Mouse (Mus musculus) kidney, embryonic 14.5 days (tissue): ENCODE results near the gene Dram1. TPM values are rescaled to one million over a fixed set of nuclear protein-coding genes. Genes with fewer than 3 reads are reported as not detected.

Source experiments
- ATAC-seq: fragments of 200-750 bp; cut with Nextera tagmentation; 2 replicates; pipeline ENCODE4 v1.8.0; 2017; ENCODE audit warnings: moderate number of reproducible peaks, mild to moderate bottlenecking, moderate TSS enrichment, moderate library complexity; ENCODE audit not compliant: low FRiP score, low TSS enrichment
- H3K27ac ChIP-seq: fragments of 300-500 bp; sonication (generic); 2 replicates; pipeline ENCODE4 v1.5.1; 2014; ENCODE audit warnings: low read depth, mild to moderate bottlenecking, low read length, moderate library complexity, mixed read lengths
- H3K27me3 ChIP-seq: fragments of 300-500 bp; sonication (generic); 2 replicates; pipeline ENCODE4 v1.6.1; 2014; ENCODE audit warnings: mild to moderate bottlenecking, low read length; ENCODE audit not compliant: control insufficient read depth, insufficient read depth
- H3K36me3 ChIP-seq: fragments of 300-500 bp; sonication (generic); 2 replicates; pipeline ENCODE4 v1.6.1; 2014; ENCODE audit warnings: low read length, mixed read lengths; ENCODE audit not compliant: control insufficient read depth, insufficient read depth
- H3K4me1 ChIP-seq: fragments of 300-500 bp; sonication (generic); 2 replicates; pipeline ENCODE4 v1.6.1; 2014; ENCODE audit warnings: low read length, mixed read lengths; ENCODE audit not compliant: control insufficient read depth, insufficient read depth
- H3K4me2 ChIP-seq: fragments of 300-500 bp; sonication (generic); replicated peaks from 2 replicates; pipeline ENCODE4 v1.6.1; 2014; ENCODE audit warnings: low read depth, mild to moderate bottlenecking, low read length
- H3K4me3 ChIP-seq: fragments of 300-500 bp; sonication (generic); 2 replicates; pipeline ENCODE4 v1.5.1; 2014; ENCODE audit warnings: mild to moderate bottlenecking, low read length
- H3K9ac ChIP-seq: fragments of 300-500 bp; sonication (generic); 2 replicates; pipeline ENCODE4 v1.6.1; 2014; ENCODE audit warnings: low read depth, mild to moderate bottlenecking, low read length, moderate library complexity
- H3K9me3 ChIP-seq: fragments of 300-500 bp; sonication (generic); 2 replicates; pipeline ENCODE4 v1.6.1; 2016; ENCODE audit warnings: low read length; ENCODE audit not compliant: control insufficient read depth
- WGBS: fragments of 180-500 bp; shearing (Covaris S2); extraction: QIAGEN DNeasy Blood & Tissue Kit; methylation state at CpG from one replicate; pipeline ENCODE4 v1.1.7; 2014; 5-methylcytosine and 5-hydroxymethylcytosine counted together
- polyA plus RNA-seq: library from polyadenylated mRNA; unstranded; fragments of >200 nt; fragmentation: Nextera tagmentation; extraction: Ambion mirVana; gene quantifications from 2 replicates; pipeline ENCODE4 v1.2.1, GENCODE M21; 2014

The Dram1 gene
- polyA plus RNA-seq, 1 experiment from 2014 or later, result 0.99 TPM

GRCm38 (mm10) chr10:88349800-88350199, 29.1 kb downstream of the Dram1 start:
- Histone ChIP-seq H3K9me3 (no peaks in the 10 kb centered on the region), H3K27ac (no peak overlapping the region), H3K4me3 (no peak overlapping the region), H3K36me3 (no peaks in the 10 kb centered on the region), H3K9ac (no peak overlapping the region), H3K4me1 (no peaks in the 10 kb centered on the region), H3K4me2 (no peak overlapping the region), H3K27me3 (no peaks in the 10 kb centered on the region)
- ATAC-seq, result no peak
- 35% methylated on average over 8 of the region's 8 CpGs for WGBS

- H3K4me3 ChIP-seq, result no peak overlapping the region
- no peak overlapping the region for H3K4me2 ChIP-seq
- ATAC-seq, result no peak
- H3K36me3 ChIP-seq, result no peaks in the 10 kb centered on the region
- no peak overlapping the region for H3K27ac ChIP-seq
- H3K9me3 ChIP-seq, result no peaks in the 10 kb centered on the region
- no peak overlapping the region for H3K9ac ChIP-seq
- H3K27me3 ChIP-seq, result no peaks in the 10 kb centered on the region
- no peaks in the 10 kb centered on the region for H3K4me1 ChIP-seq
- WGBS, result 77% methylated on average over 12 of the region's 12 CpGs
Observed at GRCm38 (mm10) chr10:88346454-88347245, 32.2 kb downstream of the Dram1 start.

- Histone ChIP-seq H3K4me3 (no peak overlapping the region), H3K27me3 (no peaks in the 10 kb centered on the region), H3K27ac (no peak overlapping the region), H3K9ac (no peak overlapping the region), H3K36me3 (no peaks in the 10 kb centered on the region), H3K9me3 (no peaks in the 10 kb centered on the region), H3K4me2 (0 out of 2 replicates have a peak overlapping the region, but pooled peaks have one; percentile 12), H3K4me1 (no peaks in the 10 kb centered on the region)
- ATAC-seq, result no peak
- 66% methylated on average over 11 of the region's 11 CpGs for WGBS
Observed at GRCm38 (mm10) chr10:88345899-88346401, 32.9 kb downstream of the Dram1 start.

- H3K4me2 ChIP-seq, result no peak overlapping the region
- H3K4me3 ChIP-seq, result no peak overlapping the region
- H3K9me3 ChIP-seq, result no peaks in the 10 kb centered on the region
- no peak for ATAC-seq
- H3K27ac ChIP-seq, result no peak overlapping the region
- no peaks in the 10 kb centered on the region for H3K36me3 ChIP-seq
- no peaks in the 10 kb centered on the region for H3K4me1 ChIP-seq
- no peak overlapping the region for H3K9ac ChIP-seq
- 85% methylated on average over 6 of the region's 6 CpGs for WGBS
- no peaks in the 10 kb centered on the region for H3K27me3 ChIP-seq
Observed at GRCm38 (mm10) chr10:88341368-88341767, 37.5 kb downstream of the Dram1 start.

- no peak overlapping the region for H3K9ac ChIP-seq
- no peak overlapping the region for H3K27ac ChIP-seq
- no peak for ATAC-seq
- H3K36me3 ChIP-seq, result no peaks in the 10 kb centered on the region
- no peaks in the 10 kb centered on the region for H3K9me3 ChIP-seq
- WGBS, result 92% methylated on average over 9 of the region's 9 CpGs
- no peaks in the 10 kb centered on the region for H3K27me3 ChIP-seq
- no peaks in the 10 kb centered on the region for H3K4me1 ChIP-seq
- H3K4me2 ChIP-seq, result no peak overlapping the region
- no peak overlapping the region for H3K4me3 ChIP-seq
Observed at GRCm38 (mm10) chr10:88340660-88341059, 38.2 kb downstream of the Dram1 start.

- 30% methylated on average over 5 of the region's 5 CpGs for WGBS
- Histone ChIP-seq H3K36me3 (no peaks in the 10 kb centered on the region), H3K4me1 (no peaks in the 10 kb centered on the region), H3K9me3 (no peaks in the 10 kb centered on the region), H3K4me2 (no peak overlapping the region), H3K4me3 (no peak overlapping the region), H3K9ac (no peak overlapping the region), H3K27ac (no peak overlapping the region), H3K27me3 (no peaks in the 10 kb centered on the region)
- ATAC-seq, result no peak
Observed at GRCm38 (mm10) chr10:88330695-88331094, 48.2 kb downstream of the Dram1 start.

- H3K9me3 ChIP-seq, result no peaks in the 10 kb centered on the region
- ATAC-seq, result no peak
- H3K4me1 ChIP-seq, result no peaks in the 10 kb centered on the region
- no peaks in the 10 kb centered on the region for H3K27me3 ChIP-seq
- no peak overlapping the region for H3K4me3 ChIP-seq
- H3K36me3 ChIP-seq, result no peaks in the 10 kb centered on the region
- H3K27ac ChIP-seq, result no peak overlapping the region
- WGBS, result 59% methylated on average over 4 of the region's 4 CpGs
- no peak overlapping the region for H3K4me2 ChIP-seq
- no peak overlapping the region for H3K9ac ChIP-seq
Observed at GRCm38 (mm10) chr10:88328056-88328450, 50.8 kb downstream of the Dram1 start.

GRCm38 (mm10) chr10:88327160-88328055, 51.5 kb downstream of the Dram1 start:
- H3K9me3 ChIP-seq, result no peaks in the 10 kb centered on the region
- H3K4me3 ChIP-seq, result no peak overlapping the region
- no peaks in the 10 kb centered on the region for H3K36me3 ChIP-seq
- peak; percentile 84; the same call in 1 of the 2 replicates for ATAC-seq
- no peaks in the 10 kb centered on the region for H3K4me1 ChIP-seq
- H3K4me2 ChIP-seq, result no peak overlapping the region
- 47% methylated on average over 11 of the region's 11 CpGs for WGBS
- no peak overlapping the region for H3K9ac ChIP-seq
- H3K27ac ChIP-seq, result no peak overlapping the region
- no peaks in the 10 kb centered on the region for H3K27me3 ChIP-seq

GRCm38 (mm10) chr10:88321739-88322138, 57.1 kb downstream of the Dram1 start:
- Histone ChIP-seq H3K4me2 (no peak overlapping the region), H3K4me1 (no peaks in the 10 kb centered on the region), H3K9me3 (no peaks in the 10 kb centered on the region), H3K4me3 (no peak overlapping the region), H3K9ac (no peak overlapping the region), H3K27me3 (no peaks in the 10 kb centered on the region), H3K27ac (no peak overlapping the region), H3K36me3 (no peaks in the 10 kb centered on the region)
- no peak for ATAC-seq
- WGBS, result 83% methylated on average over 5 of the region's 5 CpGs
